Mouse (Mus musculus) stomach, postnatal 0 days (tissue): ENCODE data around the gene Cyp46a1. TPM values are rescaled to one million over a fixed set of nuclear protein-coding genes. Genes with fewer than 3 reads are reported as not detected.

Experiments
- ATAC-seq: fragments of 200-750 bp; cut with Nextera tagmentation; 2 replicates; pipeline ENCODE4 v1.8.0; 2017; ENCODE audit not compliant: low FRiP score, low TSS enrichment
- DNase-seq: peaks from one replicate; pipeline ENCODE4 v3.0.0-alpha.2; 2016; ENCODE audit warnings: low spot score
- H3K27ac ChIP-seq: fragments of 300-500 bp; sonication (generic); replicated peaks from 2 replicates; pipeline ENCODE4 v1.5.1; 2014; ENCODE audit warnings: mild to moderate bottlenecking, control low read depth
- H3K27me3 ChIP-seq: fragments of 300-500 bp; sonication (generic); 2 replicates; pipeline ENCODE4 v1.6.1; 2014; ENCODE audit warnings: low read length; ENCODE audit not compliant: control insufficient read depth, insufficient read depth
- H3K36me3 ChIP-seq: fragments of 300-500 bp; sonication (generic); 2 replicates; pipeline ENCODE4 v1.6.1; 2014; ENCODE audit warnings: low read length, mixed read lengths; ENCODE audit not compliant: control insufficient read depth, insufficient read depth
- H3K4me1 ChIP-seq: fragments of 300-500 bp; sonication (generic); replicated peaks from 2 replicates; pipeline ENCODE4 v1.6.1; 2014; ENCODE audit warnings: antibody characterized with exemption; ENCODE audit not compliant: control insufficient read depth, insufficient read depth
- H3K4me2 ChIP-seq: fragments of 300-500 bp; sonication (generic); replicated peaks from 2 replicates; pipeline ENCODE4 v1.6.1; 2014; ENCODE audit warnings: low read depth, mild to moderate bottlenecking, control low read depth, moderate library complexity
- H3K4me3 ChIP-seq: fragments of 300-500 bp; sonication (generic); 2 replicates; pipeline ENCODE4 v1.5.1; 2014; ENCODE audit warnings: low read depth, low read length, control low read depth
- H3K9ac ChIP-seq: fragments of 300-500 bp; sonication (generic); 2 replicates; pipeline ENCODE4 v1.6.1; 2014; ENCODE audit warnings: mild to moderate bottlenecking, low read length, control low read depth, mixed read lengths
- H3K9me3 ChIP-seq: fragments of 300-500 bp; sonication (generic); 2 replicates; pipeline ENCODE4 v1.6.1; 2016; ENCODE audit warnings: low read length; ENCODE audit not compliant: control insufficient read depth
- CTCF ChIP-seq: IDR thresholded peaks from 2 replicates; pipeline ENCODE4 v1.5.1; 2016; ENCODE audit warnings: antibody characterized with exemption, low read depth, mild to moderate bottlenecking, moderate library complexity
- EP300 ChIP-seq: optimal IDR thresholded peaks from 2 replicates; pipeline ENCODE3; 2016; ENCODE audit warnings: antibody characterized with exemption
- WGBS: fragments of 180-500 bp; shearing (Covaris S2); extraction: QIAGEN DNeasy Blood & Tissue Kit; methylation state at CpG from one replicate; pipeline ENCODE4 v1.1.7; 2014; 5-methylcytosine and 5-hydroxymethylcytosine counted together
- polyA plus RNA-seq: library from polyadenylated mRNA; unstranded; fragments of >200 nt; fragmentation: Nextera tagmentation; extraction: Ambion mirVana; gene quantifications from 2 replicates; pipeline ENCODE4 v1.2.1, GENCODE M21; 2015

Gene Cyp46a1
- polyA plus RNA-seq, 1 experiment from 2014 or later, result 1.3 TPM

DNA sequence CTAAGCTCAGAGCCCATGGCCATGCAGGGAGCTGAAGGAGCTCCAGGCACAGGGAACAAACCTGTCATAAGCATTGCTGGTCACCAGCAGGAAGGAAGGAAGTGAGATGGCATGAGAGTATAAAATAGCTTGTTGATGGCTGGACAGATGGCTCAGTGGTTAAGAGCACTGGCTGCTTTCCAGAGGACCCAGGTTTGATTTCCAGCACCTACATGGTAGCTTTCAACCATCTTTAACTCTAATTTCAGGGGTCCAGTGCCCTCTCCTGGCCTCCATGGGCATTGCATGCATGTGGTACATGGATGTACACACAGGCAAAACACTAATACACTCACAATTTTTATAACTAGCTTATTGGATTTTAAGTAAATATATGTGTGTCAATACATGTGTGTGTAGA is 21.8 kb downstream of the Cyp46a1 start:
- Histone ChIP-seq H3K36me3 (no peaks in the 10 kb centered on the region), H3K27me3 (peaks cover 3% of the 10 kb centered on the region; the same call in 1 of the 2 replicates), H3K4me2 (no peak overlapping the region), H3K9ac (no peak overlapping the region), H3K9me3 (no peaks in the 10 kb centered on the region), H3K4me3 (no peak overlapping the region), H3K27ac (no peak overlapping the region), H3K4me1 (no peaks in the 10 kb centered on the region)
- ATAC-seq, result no peak
- DNase-seq, result no peak
- TF ChIP-seq EP300 (no peak), CTCF (peak; percentile 37; the same call in 1 of the 2 replicates)

- Histone ChIP-seq H3K27me3 (no peaks in the 10 kb centered on the region), H3K4me2 (no peak overlapping the region), H3K9ac (no peak overlapping the region), H3K4me1 (no peaks in the 10 kb centered on the region), H3K9me3 (no peaks in the 10 kb centered on the region), H3K27ac (0 out of 2 replicates have a peak overlapping the region, but pooled peaks have one; percentile 40), H3K36me3 (no peaks in the 10 kb centered on the region), H3K4me3 (no peak overlapping the region)
- ATAC-seq (peak; percentile 77), DNase-seq (peak; percentile 90)
- no peak for TF ChIP-seq EP300
- TF ChIP-seq CTCF, result peak; percentile 96
- 3% methylated on average over 5 of the region's 5 CpGs for WGBS
Measured at GRCm38 (mm10) chr12:108363796-108364195, 29.6 kb downstream of the Cyp46a1 start.

DNA sequence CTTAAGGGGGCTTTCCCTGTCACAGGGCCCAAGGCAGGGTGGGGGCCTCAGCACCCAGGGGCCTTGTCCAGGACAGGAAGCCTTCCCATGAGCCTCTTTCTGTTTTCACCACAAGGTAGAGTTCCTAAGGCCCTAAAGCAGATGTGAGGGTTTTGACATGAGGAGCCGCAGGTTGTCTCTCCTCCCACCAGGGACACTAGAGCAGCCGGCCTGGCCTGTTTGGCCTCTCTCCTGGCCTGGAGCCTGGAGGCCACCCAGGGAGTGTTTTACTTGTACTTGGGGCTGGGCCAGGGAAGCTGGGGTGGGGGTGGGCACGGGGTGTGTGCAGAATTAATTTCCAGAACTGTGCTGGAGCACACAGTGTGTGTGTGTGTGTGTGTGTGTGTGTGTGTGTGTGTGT is 31.2 kb downstream of the Cyp46a1 start:
- DNase-seq, result peak; percentile 85
- no peaks in the 10 kb centered on the region for H3K9me3 ChIP-seq
- 10% methylated on average over 3 of the region's 3 CpGs for WGBS
- H3K9ac ChIP-seq, result no peak overlapping the region
- H3K36me3 ChIP-seq, result no peaks in the 10 kb centered on the region
- H3K27me3 ChIP-seq, result no peaks in the 10 kb centered on the region
- H3K27ac ChIP-seq, result peak overlapping the region; percentile 75
- H3K4me2 ChIP-seq, result no peak overlapping the region
- H3K4me1 ChIP-seq, result no peaks in the 10 kb centered on the region
- peak; percentile 63 for TF ChIP-seq CTCF
- TF ChIP-seq EP300, result peak; percentile 70
- ATAC-seq, result peak; percentile 81
- H3K4me3 ChIP-seq, result no peak overlapping the region

- DNase-seq, result peak; percentile 58
- peak overlapping the region; percentile 70 for H3K27ac ChIP-seq
Measured at GRCm38 (mm10) chr12:108365868-108366267, 31.7 kb downstream of the Cyp46a1 start.

DNA sequence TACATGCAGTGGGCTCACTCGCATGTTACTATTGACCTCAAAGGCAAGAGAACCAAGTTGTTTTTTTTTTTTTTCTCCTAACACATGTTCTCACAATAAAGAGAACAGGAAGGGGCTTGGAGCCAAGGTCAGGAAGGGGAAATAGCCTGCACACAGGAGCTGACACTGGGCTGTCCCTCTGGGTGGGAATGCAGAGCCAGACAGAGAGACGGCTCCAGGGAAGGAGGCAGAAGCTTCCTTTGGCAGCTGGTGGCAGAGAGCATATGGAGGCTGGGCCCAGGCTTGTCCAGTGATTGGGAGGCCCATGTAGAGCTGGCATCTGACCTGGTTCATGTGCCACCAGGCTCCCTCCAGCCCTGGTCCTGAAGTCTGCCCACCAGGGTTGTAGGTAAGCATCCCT is 33.7 kb downstream of the Cyp46a1 start:
- ATAC-seq (no peak), DNase-seq (no peak)
- Histone ChIP-seq H3K9ac (no peak overlapping the region), H3K9me3 (no peaks in the 10 kb centered on the region), H3K4me1 (peaks cover 4% of the 10 kb centered on the region), H3K27ac (no peak overlapping the region), H3K27me3 (no peaks in the 10 kb centered on the region), H3K4me2 (no peak overlapping the region), H3K36me3 (no peaks in the 10 kb centered on the region), H3K4me3 (no peak overlapping the region)
- TF ChIP-seq CTCF (no peak), EP300 (no peak)
- 68% methylated on average over 2 of the region's 2 CpGs for WGBS

More at GRCm38 (mm10) chr12:108365868-108366267, 31.7 kb downstream of the Cyp46a1 start:
- Histone ChIP-seq H3K27me3 (no peaks in the 10 kb centered on the region), H3K4me1 (peaks cover 2% of the 10 kb centered on the region), H3K4me3 (no peak overlapping the region), H3K36me3 (no peaks in the 10 kb centered on the region), H3K4me2 (no peak overlapping the region), H3K9me3 (no peaks in the 10 kb centered on the region), H3K9ac (0 out of 2 replicates have a peak overlapping the region, but pooled peaks have one; percentile 2)
- TF ChIP-seq CTCF (no peak), EP300 (no peak)
- 0 out of 2 replicates have a peak, but pooled peaks have one; percentile 10 for ATAC-seq
- WGBS, result 33% methylated on average over 7 of the region's 7 CpGs

DNA sequence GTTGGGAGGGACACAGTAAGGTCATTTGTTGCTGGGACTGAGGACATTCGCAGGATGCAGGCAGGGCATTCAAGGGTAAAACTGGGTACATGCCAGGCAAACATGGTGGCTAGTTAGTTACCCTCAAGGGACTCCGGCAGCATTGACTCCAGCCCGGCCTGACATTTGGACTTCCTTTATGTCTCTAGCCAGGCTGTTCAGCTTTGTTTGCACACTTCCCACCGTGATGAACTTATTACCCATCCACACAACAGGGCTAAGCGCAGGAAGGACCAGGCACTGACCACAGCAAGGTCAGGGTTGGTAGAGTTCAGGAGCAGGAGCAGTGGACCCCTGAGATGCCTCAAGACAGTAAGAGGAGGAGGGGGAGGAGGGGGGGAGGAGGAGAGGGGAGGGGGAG is 34.7 kb downstream of the Cyp46a1 start:
- H3K9ac ChIP-seq, result no peak overlapping the region
- no peak overlapping the region for H3K27ac ChIP-seq
- no peaks in the 10 kb centered on the region for H3K9me3 ChIP-seq
- no peak overlapping the region for H3K4me3 ChIP-seq
- H3K36me3 ChIP-seq, result no peaks in the 10 kb centered on the region
- peaks cover 4% of the 10 kb centered on the region for H3K4me1 ChIP-seq
- WGBS, result 53% methylated on average over 5 of the region's 5 CpGs
- no peaks in the 10 kb centered on the region for H3K27me3 ChIP-seq
- ATAC-seq (no peak), DNase-seq (no peak)
- TF ChIP-seq EP300, result no peak
- TF ChIP-seq CTCF, result no peak
- H3K4me2 ChIP-seq, result no peak overlapping the region
